Mouse (Mus musculus): ENCODE data around the gene Heca. TPM values are rescaled to one million over a fixed set of nuclear protein-coding genes. Genes with fewer than 3 reads are reported as not detected.
"Not testable (repeated sequence)": the region's sequence is repeated elsewhere in the genome, so short reads cannot be mapped to it uniquely, and the experiment has no call there.

Gene Heca
- polyA plus RNA-seq, 1 experiment, result 29.0 TPM

DNA sequence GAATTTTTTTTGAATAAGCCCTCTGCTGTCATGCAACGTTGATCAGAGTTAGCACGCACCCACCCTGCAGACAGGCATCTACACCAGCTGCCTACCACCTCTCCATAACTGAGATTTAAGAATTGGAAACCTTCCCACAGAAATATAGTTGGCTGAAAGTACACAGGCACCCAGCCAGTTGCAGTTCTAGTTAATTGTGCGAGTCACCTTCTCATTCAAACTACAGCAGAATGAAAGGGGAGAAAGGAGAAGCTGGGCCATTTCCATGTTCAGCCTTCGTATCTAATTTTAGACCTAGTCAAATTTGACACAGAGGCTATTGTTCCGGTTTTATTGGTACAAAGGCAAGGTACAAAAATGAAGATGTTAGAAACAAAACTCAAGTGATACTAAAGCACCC lies 2.9 kb upstream of the Heca start:
- no peak overlapping the region for H3K27ac ChIP-seq (ENCODE audit: insufficient read depth, low read length)
- H3K4me3 ChIP-seq (ENCODE audit: low read depth, low read length), result no peak overlapping the region
- H3K36me3 ChIP-seq (ENCODE audit: control insufficient read depth, insufficient read depth, low read length, poor library complexity, severe bottlenecking), result no peaks in the 10 kb centered on the region
- no peak for TF ChIP-seq CTCF (IDR thresholded peaks at IDR 0.05; ENCODE audit: low read depth, low read length)
- no peak for TF ChIP-seq EP300 (IDR thresholded peaks at IDR 0.05; ENCODE audit: insufficient read depth, low read depth, low read length)
- no peak for TF ChIP-seq POLR2A (IDR thresholded peaks at IDR 0.05; ENCODE audit: insufficient read depth, low read length)
- no peaks in the 10 kb centered on the region for H3K9me3 ChIP-seq (replicated peaks; ENCODE audit: control insufficient read depth, insufficient read depth, low read length, poor library complexity, severe bottlenecking)
- no peak overlapping the region for H3K9ac ChIP-seq (ENCODE audit: low read depth, poor library complexity, severe bottlenecking)
- no peaks in the 10 kb centered on the region for H3K27me3 ChIP-seq (ENCODE audit: control insufficient read depth, insufficient read depth, low read length, poor library complexity, severe bottlenecking)
- no peaks in the 10 kb centered on the region for H3K4me1 ChIP-seq (ENCODE audit: control insufficient read depth, insufficient read depth, low read length)

DNA sequence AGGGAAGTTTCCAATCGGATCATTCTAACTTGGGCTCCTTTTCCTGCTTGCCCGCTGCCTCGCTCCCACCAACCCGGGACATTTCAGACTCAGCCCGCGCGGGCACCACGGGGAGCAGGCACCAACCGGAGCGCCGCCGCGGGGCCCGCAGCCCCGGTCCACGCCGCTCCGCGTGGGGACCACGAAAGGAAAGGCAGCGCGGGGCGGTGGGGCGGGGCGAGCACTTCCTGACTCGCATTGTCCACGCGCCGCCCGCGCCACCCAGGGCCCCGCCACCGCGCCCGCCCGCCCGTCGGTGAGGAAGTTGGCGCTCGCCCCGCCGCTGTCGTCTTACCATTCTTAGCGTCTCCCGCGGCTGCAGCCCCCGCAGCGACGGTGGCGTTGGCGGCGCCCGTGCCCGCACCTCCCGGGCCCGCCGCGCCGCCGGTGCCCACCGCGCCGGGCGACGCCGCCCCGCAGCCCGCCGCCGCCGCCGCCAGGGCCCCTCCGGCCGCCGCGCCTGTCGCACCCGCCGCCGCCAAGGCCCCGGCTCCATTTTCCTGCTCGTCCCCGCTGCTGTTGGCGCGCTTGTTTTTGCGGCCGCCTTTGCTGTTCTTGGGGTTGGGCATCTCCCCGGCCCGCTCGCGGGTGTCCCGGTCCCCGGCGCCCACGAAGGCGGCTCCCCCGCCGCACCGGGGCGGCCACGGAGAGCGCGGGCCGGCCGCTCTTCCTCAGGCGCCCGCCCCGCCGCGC lies 526 bp downstream of the Heca start:
- Histone ChIP-seq H3K4me3 (ENCODE audit: low read depth, low read length) (peak overlapping the region; percentile 88), H3K27ac (ENCODE audit: insufficient read depth, low read length) (no peak overlapping the region), H3K4me1 (ENCODE audit: control insufficient read depth, insufficient read depth, low read length) (no peaks in the 10 kb centered on the region), H3K36me3 (ENCODE audit: control insufficient read depth, insufficient read depth, low read length, poor library complexity, severe bottlenecking) (no peaks in the 10 kb centered on the region), H3K9ac (ENCODE audit: low read depth, poor library complexity, severe bottlenecking) (peak overlapping the region; percentile 97), H3K9me3 (replicated peaks; ENCODE audit: control insufficient read depth, insufficient read depth, low read length, poor library complexity, severe bottlenecking) (no peaks in the 10 kb centered on the region), H3K27me3 (ENCODE audit: control insufficient read depth, insufficient read depth, low read length, poor library complexity, severe bottlenecking) (no peaks in the 10 kb centered on the region)
- TF ChIP-seq POLR2A (IDR thresholded peaks at IDR 0.05; ENCODE audit: insufficient read depth, low read length) (no peak), EP300 (IDR thresholded peaks at IDR 0.05; ENCODE audit: insufficient read depth, low read depth, low read length) (no peak), CTCF (IDR thresholded peaks at IDR 0.05; ENCODE audit: low read depth, low read length) (no peak)

DNA sequence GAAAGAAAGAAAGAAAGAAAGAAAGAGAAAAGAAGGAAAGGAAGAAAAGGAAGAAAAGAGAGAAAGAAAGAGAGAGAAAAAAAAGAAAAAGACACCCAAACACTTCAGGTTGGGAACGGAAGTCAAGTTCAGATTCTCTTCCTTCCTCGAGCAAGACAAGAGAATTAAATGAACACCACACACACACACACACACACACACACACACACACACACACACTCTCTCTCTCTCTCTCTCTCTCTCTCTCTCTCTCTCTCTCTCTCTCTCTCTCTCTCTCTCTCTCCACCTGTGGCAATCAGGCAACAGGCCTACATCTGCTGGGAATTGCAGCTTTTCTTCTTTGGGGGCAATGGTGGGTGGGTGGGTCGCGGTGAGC lies 1.1 kb downstream of the Heca start:
- not testable (repeated sequence) for H3K36me3 ChIP-seq (ENCODE audit: control insufficient read depth, insufficient read depth, low read length, poor library complexity, severe bottlenecking); H3K27ac ChIP-seq (ENCODE audit: insufficient read depth, low read length); H3K27me3 ChIP-seq (ENCODE audit: control insufficient read depth, insufficient read depth, low read length, poor library complexity, severe bottlenecking); H3K9me3 ChIP-seq (replicated peaks; ENCODE audit: control insufficient read depth, insufficient read depth, low read length, poor library complexity, severe bottlenecking); H3K4me1 ChIP-seq (ENCODE audit: control insufficient read depth, insufficient read depth, low read length)
- peak overlapping the region; percentile 97 for H3K9ac ChIP-seq (ENCODE audit: low read depth, poor library complexity, severe bottlenecking)
- peak overlapping the region; percentile 88 for H3K4me3 ChIP-seq (ENCODE audit: low read depth, low read length)

DNA sequence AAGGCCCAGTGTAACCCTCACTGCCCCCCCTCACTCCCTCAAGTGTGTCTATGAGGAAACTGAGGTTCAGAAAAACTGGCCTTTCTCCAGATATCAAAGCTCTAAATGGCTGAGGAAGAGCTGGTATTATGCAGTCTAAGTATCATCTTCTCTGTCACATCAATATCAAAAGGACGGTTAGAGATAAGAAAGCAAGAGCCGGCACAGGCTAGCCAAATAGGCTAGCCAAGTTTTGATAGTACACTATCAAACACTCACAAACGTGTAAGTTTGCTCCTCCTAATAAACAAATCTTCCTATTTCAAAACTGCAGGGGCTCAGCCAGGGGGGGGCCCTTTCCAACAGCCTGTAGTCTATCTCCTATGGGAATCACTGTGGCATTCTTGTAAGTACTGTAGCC lies 1.8 kb downstream of the Heca start:
- Histone ChIP-seq H3K27me3 (ENCODE audit: control insufficient read depth, insufficient read depth, low read length, poor library complexity, severe bottlenecking) (no peaks in the 10 kb centered on the region), H3K36me3 (ENCODE audit: control insufficient read depth, insufficient read depth, low read length, poor library complexity, severe bottlenecking) (no peaks in the 10 kb centered on the region), H3K9ac (ENCODE audit: low read depth, poor library complexity, severe bottlenecking) (no peak overlapping the region), H3K27ac (ENCODE audit: insufficient read depth, low read length) (no peak overlapping the region), H3K9me3 (replicated peaks; ENCODE audit: control insufficient read depth, insufficient read depth, low read length, poor library complexity, severe bottlenecking) (no peaks in the 10 kb centered on the region), H3K4me1 (ENCODE audit: control insufficient read depth, insufficient read depth, low read length) (no peaks in the 10 kb centered on the region), H3K4me3 (ENCODE audit: low read depth, low read length) (no peak overlapping the region)
- TF ChIP-seq POLR2A (IDR thresholded peaks at IDR 0.05; ENCODE audit: insufficient read depth, low read length), result no peak

DNA sequence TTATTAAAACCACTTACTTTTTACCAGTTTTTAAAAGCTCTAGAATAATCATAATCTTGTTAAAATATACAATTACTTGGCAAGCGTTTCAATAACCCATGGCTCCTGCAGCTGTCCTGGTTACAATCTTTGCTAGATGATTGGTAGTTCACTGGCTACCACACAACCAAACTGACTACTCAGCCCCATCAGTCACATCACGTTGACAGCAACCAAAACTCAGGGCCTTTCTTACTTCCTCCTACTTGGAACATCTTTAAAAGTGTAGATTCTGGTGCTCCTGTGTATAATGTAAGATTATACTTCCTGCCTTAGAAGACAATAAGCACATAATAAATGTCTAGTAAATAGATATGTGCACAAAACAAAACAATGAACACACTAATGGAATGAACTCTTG lies 14.2 kb downstream of the Heca start:
- no peaks in the 10 kb centered on the region for H3K27me3 ChIP-seq (ENCODE audit: control insufficient read depth, insufficient read depth, low read length, poor library complexity, severe bottlenecking)
- H3K4me3 ChIP-seq (ENCODE audit: low read depth, low read length), result no peak overlapping the region
- H3K9ac ChIP-seq (ENCODE audit: low read depth, poor library complexity, severe bottlenecking), result no peak overlapping the region
- H3K27ac ChIP-seq (ENCODE audit: insufficient read depth, low read length), result no peak overlapping the region
- H3K36me3 ChIP-seq (ENCODE audit: control insufficient read depth, insufficient read depth, low read length, poor library complexity, severe bottlenecking), result no peaks in the 10 kb centered on the region
- TF ChIP-seq POLR2A (IDR thresholded peaks at IDR 0.05; ENCODE audit: insufficient read depth, low read length) (no peak), EP300 (IDR thresholded peaks at IDR 0.05; ENCODE audit: insufficient read depth, low read depth, low read length) (no peak), CTCF (IDR thresholded peaks at IDR 0.05; ENCODE audit: low read depth, low read length) (no peak)
- H3K4me1 ChIP-seq (ENCODE audit: control insufficient read depth, insufficient read depth, low read length), result no peaks in the 10 kb centered on the region
- H3K9me3 ChIP-seq (replicated peaks; ENCODE audit: control insufficient read depth, insufficient read depth, low read length, poor library complexity, severe bottlenecking), result no peaks in the 10 kb centered on the region; the same call in 1 of the 2 replicates

DNA sequence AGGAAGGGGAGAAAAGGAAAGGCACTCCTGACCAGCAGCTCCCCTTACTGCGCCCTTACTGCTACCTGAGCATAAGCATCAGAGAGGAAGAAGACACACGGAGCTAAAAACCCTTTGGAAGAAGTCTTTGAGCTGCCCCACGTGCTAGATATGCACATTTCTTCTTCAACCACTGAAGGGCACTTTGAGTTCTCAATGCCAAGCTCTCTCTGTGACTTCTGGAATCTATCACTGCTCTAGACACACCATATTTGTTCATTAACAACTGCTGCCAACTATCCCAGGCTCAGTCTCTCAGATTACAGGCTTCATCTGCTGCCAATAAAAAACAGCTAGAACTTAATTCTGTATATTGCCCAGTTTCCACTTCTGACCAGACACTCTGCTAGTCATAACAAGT lies 15.7 kb downstream of the Heca start:
- no peak overlapping the region for H3K9ac ChIP-seq (ENCODE audit: low read depth, poor library complexity, severe bottlenecking)

More for the DNA sequence above, 15.7 kb downstream of the Heca start:
- no peaks in the 10 kb centered on the region for H3K36me3 ChIP-seq (ENCODE audit: control insufficient read depth, insufficient read depth, low read length, poor library complexity, severe bottlenecking)
- TF ChIP-seq CTCF (IDR thresholded peaks at IDR 0.05; ENCODE audit: low read depth, low read length) (no peak), POLR2A (IDR thresholded peaks at IDR 0.05; ENCODE audit: insufficient read depth, low read length) (no peak), EP300 (IDR thresholded peaks at IDR 0.05; ENCODE audit: insufficient read depth, low read depth, low read length) (no peak)
- H3K9me3 ChIP-seq (replicated peaks; ENCODE audit: control insufficient read depth, insufficient read depth, low read length, poor library complexity, severe bottlenecking), result no peaks in the 10 kb centered on the region; the same call in 1 of the 2 replicates
- no peaks in the 10 kb centered on the region for H3K4me1 ChIP-seq (ENCODE audit: control insufficient read depth, insufficient read depth, low read length)
- no peak overlapping the region for H3K27ac ChIP-seq (ENCODE audit: insufficient read depth, low read length)
- no peak overlapping the region for H3K4me3 ChIP-seq (ENCODE audit: low read depth, low read length)
- no peaks in the 10 kb centered on the region for H3K27me3 ChIP-seq (ENCODE audit: control insufficient read depth, insufficient read depth, low read length, poor library complexity, severe bottlenecking)

All from ES-Bruce4 (cell line).